23 mouse cellular contexts compared by ENCODE assay signal in the genomic region with DNA sequence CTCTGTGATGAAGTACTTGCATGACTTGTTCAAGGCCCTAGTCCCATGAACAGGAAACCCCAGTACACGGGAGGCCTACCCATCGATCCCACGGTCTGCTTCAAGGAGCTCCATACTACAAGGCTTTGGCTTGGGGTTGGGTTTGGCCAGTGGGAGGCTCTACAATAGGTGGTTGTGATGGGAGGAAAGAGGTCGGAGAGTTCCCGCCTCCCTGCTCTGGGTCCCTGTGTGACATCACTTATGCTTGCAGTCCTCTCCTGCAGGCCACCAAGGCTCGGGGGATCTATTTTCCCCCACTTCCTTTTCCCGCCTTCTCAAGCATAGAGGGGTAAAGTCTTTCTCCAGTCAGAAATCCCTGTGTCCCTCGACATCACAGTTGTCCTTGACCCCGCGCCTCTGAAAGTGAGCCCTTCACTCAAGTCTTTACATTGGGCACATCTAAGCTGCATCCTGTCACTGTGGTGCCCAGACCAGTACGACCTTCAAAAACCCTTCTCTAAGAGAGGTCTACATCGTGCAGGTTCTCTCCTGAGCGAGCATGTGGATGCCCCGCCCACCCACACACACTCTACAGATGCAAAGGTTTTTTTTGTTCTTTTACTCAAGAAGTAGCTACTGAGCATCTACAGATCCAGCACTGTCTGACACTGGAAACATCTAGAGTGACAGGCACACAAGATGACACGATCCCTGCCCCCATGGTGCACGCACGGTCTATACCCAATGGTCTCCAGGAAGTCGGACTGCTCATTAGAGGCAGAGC. TPM values are rescaled to one million over a fixed set of nuclear protein-coding genes. Genes with fewer than 3 reads are reported as not detected.
DNase-seq lines count a peak whose midpoint lies in the region; ATAC-seq and TF ChIP-seq lines count a peak whose summit lies in the region.
"Had no signal": no experiment of that assay in that cellular context is flagged by ENCODE, and none has a peak within 500 bp of the region (broad histone marks: within the 10 kb centered on the region; RNA-seq: fewer than 3 reads in every experiment).

No protein-coding gene starts in this region.

- 0 out of 4 replicates have a peak overlapping the region, but pooled peaks of 1 of the 2 experiments have one; percentile 38 for H3K4me3 ChIP-seq in heart, embryonic 14.5 days (ENCODE audit: control insufficient read depth in 1 of 2, insufficient read depth in 1 of 2, low read depth in 1 of 2, low read length in 2 of 2)
- no peak overlapping the region for H3K4me3 ChIP-seq in stomach, postnatal 0 days (ENCODE audit: low read depth, low read length)
- H3K4me3 ChIP-seq in forebrain, embryonic 13.5 days, result no peak overlapping the region
- H3K4me3 ChIP-seq: embryonic facial prominence, embryonic 15.5 days; hindbrain, embryonic 12.5 days; megakaryocyte, embryonic 14.5 days; stomach, embryonic 15.5 days had no signal

- TF ChIP-seq EP300 in stomach, postnatal 0 days (optimal IDR thresholded peaks at IDR 0.05), result no peak

- TF ChIP-seq CTCF in stomach, postnatal 0 days (IDR thresholded peaks at IDR 0.05; ENCODE audit: low read depth), result no peak

- H3K9me3 ChIP-seq in heart, embryonic 14.5 days (ENCODE audit: control insufficient read depth, low read length), result no peaks in the 10 kb centered on the region
- H3K9me3 ChIP-seq in stomach, postnatal 0 days (ENCODE audit: control insufficient read depth, low read length), result no peaks in the 10 kb centered on the region
- H3K9me3 ChIP-seq in forebrain, embryonic 13.5 days (replicated peaks), result no peaks in the 10 kb centered on the region
- H3K9me3 ChIP-seq: embryonic facial prominence, embryonic 15.5 days; hindbrain, embryonic 12.5 days; megakaryocyte, embryonic 14.5 days; stomach, embryonic 15.5 days had no signal

- no peak for ATAC-seq in heart, embryonic 14.5 days (ENCODE audit: insufficient number of reproducible peaks, insufficient read depth, low FRiP score, low read depth)
- ATAC-seq in activated CD4-positive, CD25-positive, alpha-beta regulatory T cell, adult 4 months, result peak; percentile 43
- peak; percentile 41; the same call in 1 of the 2 replicates for ATAC-seq in stomach, postnatal 0 days (ENCODE audit: low FRiP score, low TSS enrichment)
- ATAC-seq in forebrain, embryonic 13.5 days, result no peak

- no peak overlapping the region for H3K9ac ChIP-seq in heart, embryonic 14.5 days (ENCODE audit: low read length)
- H3K9ac ChIP-seq in stomach, postnatal 0 days (ENCODE audit: low read length), result no peak overlapping the region
- H3K9ac ChIP-seq in forebrain, embryonic 13.5 days, result no peak overlapping the region
- H3K9ac ChIP-seq: embryonic facial prominence, embryonic 15.5 days; hindbrain, embryonic 12.5 days; stomach, embryonic 15.5 days had no signal

- WGBS in heart, embryonic 14.5 days, result 91% methylated on average over 18 of the region's 18 CpGs
- 87% methylated on average over 18 of the region's 18 CpGs for WGBS in stomach, postnatal 0 days
- 92% methylated on average over 18 of the region's 18 CpGs for WGBS in forebrain, embryonic 13.5 days

- no peaks in the 10 kb centered on the region for H3K36me3 ChIP-seq in heart, embryonic 14.5 days (ENCODE audit: control insufficient read depth, insufficient read depth, low read length)
- H3K36me3 ChIP-seq in stomach, postnatal 0 days (ENCODE audit: control insufficient read depth, insufficient read depth, low read length), result no peaks in the 10 kb centered on the region
- H3K36me3 ChIP-seq in forebrain, embryonic 13.5 days (ENCODE audit: poor library complexity, severe bottlenecking), result no peaks in the 10 kb centered on the region
- H3K36me3 ChIP-seq: embryonic facial prominence, embryonic 15.5 days; hindbrain, embryonic 12.5 days; stomach, embryonic 15.5 days had no signal

- intact Hi-C loops in heart, postnatal 10 days (cut with DNase I), result no loop called here

- no peak for DNase-seq in heart, postnatal 10 days
- no peak for DNase-seq in stomach, postnatal 0 days (ENCODE audit: low spot score)
- peak; percentile 67 for DNase-seq in thymus, postnatal 4 days
- no peak for DNase-seq in layer of hippocampus, postnatal 14 days (ENCODE audit: low spot score in 2 of 2)
- DNase-seq: adrenal gland, postnatal 25 days; cerebellum, adult 11 months; cerebellum, postnatal 10 days; heart, adult 18-20 months; kidney, adult 9 months; kidney, postnatal 4 days; lung, adult 18-20 months; lung, postnatal 14 days; retina, postnatal 1 day had no signal

- H3K27me3 ChIP-seq in heart, embryonic 14.5 days (ENCODE audit: control insufficient read depth, insufficient read depth, low read length), result no peaks in the 10 kb centered on the region
- H3K27me3 ChIP-seq in stomach, postnatal 0 days (ENCODE audit: control insufficient read depth, insufficient read depth, low read length), result no peaks in the 10 kb centered on the region
- H3K27me3 ChIP-seq in forebrain, embryonic 13.5 days, result no peaks in the 10 kb centered on the region
- H3K27me3 ChIP-seq: embryonic facial prominence, embryonic 15.5 days; hindbrain, embryonic 12.5 days; stomach, embryonic 15.5 days had no signal

- H3K4me2 ChIP-seq in heart, embryonic 14.5 days (ENCODE audit: low read length), result peak overlapping the region; percentile 65
- no peak overlapping the region for H3K4me2 ChIP-seq in stomach, postnatal 0 days (replicated peaks; ENCODE audit: low read depth)
- H3K4me2 ChIP-seq in forebrain, embryonic 13.5 days, result no peak overlapping the region
- H3K4me2 ChIP-seq: embryonic facial prominence, embryonic 15.5 days; hindbrain, embryonic 12.5 days; liver, embryonic 11.5 days; stomach, embryonic 15.5 days had no signal

- H3K4me1 ChIP-seq in heart, embryonic 14.5 days (ENCODE audit: control insufficient read depth in 2 of 2, insufficient read depth in 2 of 2, low read length in 2 of 2), result peaks cover 32 to 45% of the 10 kb centered on the region in 2 experiments
- H3K4me1 ChIP-seq in stomach, postnatal 0 days (replicated peaks; ENCODE audit: control insufficient read depth, insufficient read depth), result no peaks in the 10 kb centered on the region
- H3K4me1 ChIP-seq in forebrain, embryonic 13.5 days, result no peaks in the 10 kb centered on the region

- peak overlapping the region in 1 of 2 experiments; percentile 78; a peak in 1 of 4 replicates for H3K27ac ChIP-seq in heart, embryonic 14.5 days (replicated peaks in 1 of 2; ENCODE audit: control insufficient read depth in 1 of 2, insufficient read depth in 1 of 2, low read depth in 2 of 2, low read length in 2 of 2)
- no peak overlapping the region for H3K27ac ChIP-seq in stomach, postnatal 0 days (replicated peaks)
- H3K27ac ChIP-seq in forebrain, embryonic 13.5 days, result no peak overlapping the region
- H3K27ac ChIP-seq: embryonic facial prominence, embryonic 15.5 days; hindbrain, embryonic 12.5 days; stomach, embryonic 15.5 days had no signal

RNA-seq across cellular contexts. Expression of a gene that starts 16.1 kb away (rescaled TPM):
- polyA plus RNA-seq in heart, embryonic 14.5 days (2014; fragmentation: Nextera tagmentation; extraction: Ambion mirVana), result 8.5 and 8.9 TPM in 2 replicates
- total RNA-seq in heart, postnatal 10 days (2021), result 1 to 10 TPM; 5.3 to 9.6 TPM
- polyA plus RNA-seq in activated CD4-positive, CD25-positive, alpha-beta regulatory T cell, adult 4 months (2017; shearing (Covaris generic)), result 1 to 10 TPM; 6.9 to 7.4 TPM
- polyA plus RNA-seq in stomach, postnatal 0 days (2015; fragmentation: Nextera tagmentation; extraction: Ambion mirVana), result 0.91 and 1.2 TPM in 2 replicates
- not detected in 2 replicates for polyA plus RNA-seq in forebrain, embryonic 13.5 days (2015; fragmentation: Nextera tagmentation; extraction: Ambion mirVana)
- total RNA-seq in layer of hippocampus, postnatal 14 days (2021), result under 1 TPM; 0.32 to 0.43 TPM
- total RNA-seq: adrenal gland, postnatal 25 days; midbrain, postnatal 0 days had no signal
- polyA plus RNA-seq: C2C12 had no signal

Comparison
In these comparisons a context has a peak if more than half of its experiments do, and no peak if none do; other contexts are left out.
1. ATAC-seq: peak in activated CD4-positive, CD25-positive, alpha-beta regulatory T cell, adult 4 months (single experiment) and stomach, postnatal 0 days (single experiment); none in heart, embryonic 14.5 days (single experiment) and forebrain, embryonic 13.5 days (single experiment).